Mouse (Mus musculus) heart, embryonic 13.5 days (tissue): ENCODE data around the gene Meis1. TPM values are rescaled to one million over a fixed set of nuclear protein-coding genes. Genes with fewer than 3 reads are reported as not detected.

Experiments used
- ATAC-seq: fragments of 200-750 bp; cut with Nextera tagmentation; 2 replicates; pipeline ENCODE4 v1.8.0; 2017; ENCODE audit warnings: moderate TSS enrichment; ENCODE audit not compliant: insufficient number of reproducible peaks, low FRiP score, low TSS enrichment; ENCODE audit errors: extremely low read depth
- H3K27ac ChIP-seq: fragments of 300-500 bp; sonication (generic); replicated peaks from 2 replicates; pipeline ENCODE4 v1.5.1; 2015; ENCODE audit warnings: moderate library complexity, mild to moderate bottlenecking, inconsistent platforms
- H3K27me3 ChIP-seq: fragments of 300-500 bp; sonication (generic); replicated peaks from 2 replicates; pipeline ENCODE4 v1.6.1; 2015; ENCODE audit warnings: mild to moderate bottlenecking, inconsistent platforms
- H3K36me3 ChIP-seq: fragments of 300-500 bp; sonication (generic); 2 replicates; pipeline ENCODE4 v1.6.1; 2015; ENCODE audit warnings: mild to moderate bottlenecking, inconsistent platforms
- H3K4me1 ChIP-seq: fragments of 300-500 bp; sonication (generic); 2 replicates; pipeline ENCODE4 v1.6.1; 2015; ENCODE audit warnings: inconsistent platforms
- H3K4me2 ChIP-seq: fragments of 300-500 bp; sonication (generic); 2 replicates; pipeline ENCODE4 v1.6.1; 2015; ENCODE audit warnings: inconsistent platforms, mild to moderate bottlenecking, moderate library complexity
- H3K4me3 ChIP-seq: fragments of 300-500 bp; sonication (generic); 2 replicates; pipeline ENCODE4 v1.5.1; 2015; ENCODE audit warnings: moderate library complexity, mild to moderate bottlenecking, inconsistent platforms
- H3K9ac ChIP-seq: fragments of 300-500 bp; sonication (generic); 2 replicates; pipeline ENCODE4 v1.6.1; 2015; ENCODE audit warnings: inconsistent platforms, mild to moderate bottlenecking, moderate library complexity
- H3K9me3 ChIP-seq: fragments of 300-500 bp; sonication (generic); 2 replicates; pipeline ENCODE4 v1.6.1; 2016; ENCODE audit warnings: inconsistent platforms
- WGBS: fragments of 180-500 bp; shearing (Covaris S2); methylation state at CpG from one replicate; pipeline ENCODE4 v1.1.7; 2015; ENCODE audit warnings: mixed read lengths; 5-methylcytosine and 5-hydroxymethylcytosine counted together
- polyA plus RNA-seq: library from polyadenylated mRNA; unstranded; fragments of >200 nt; fragmentation: Nextera tagmentation; extraction: Ambion mirVana; gene quantifications from 2 replicates; pipeline ENCODE4 v1.2.1, GENCODE M21; 2015

Gene Meis1
- polyA plus RNA-seq, 1 experiment from 2014 or later, result 65.4 TPM

DNA sequence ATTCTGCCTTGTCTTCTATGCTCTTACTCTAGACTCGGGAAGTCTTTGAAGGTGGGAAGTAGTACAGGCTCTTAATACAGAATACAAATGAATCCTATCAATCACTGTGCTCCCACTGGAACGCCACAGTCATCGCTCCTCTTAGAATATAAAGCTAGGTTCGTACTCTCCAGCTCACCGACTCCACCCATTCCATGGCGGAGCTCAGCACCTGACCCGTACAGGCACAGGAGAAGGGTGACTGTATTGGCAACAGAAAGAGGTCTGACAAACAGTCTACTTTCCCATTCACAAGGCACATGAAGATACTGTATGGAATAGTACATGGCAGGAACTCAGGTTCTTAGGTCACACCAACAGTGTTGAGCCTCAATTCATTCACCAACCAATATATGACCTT lies 35.5 kb downstream of the Meis1 start:
- WGBS, result 87% methylated on average over 7 of the region's 7 CpGs
- Histone ChIP-seq H3K4me2 (no peak overlapping the region), H3K4me3 (no peak overlapping the region), H3K36me3 (peaks cover 61% of the 10 kb centered on the region), H3K4me1 (peaks cover 76% of the 10 kb centered on the region), H3K9me3 (no peaks in the 10 kb centered on the region), H3K27me3 (no peaks in the 10 kb centered on the region), H3K27ac (peak overlapping the region; percentile 73), H3K9ac (no peak overlapping the region)
- no peak for ATAC-seq

DNA sequence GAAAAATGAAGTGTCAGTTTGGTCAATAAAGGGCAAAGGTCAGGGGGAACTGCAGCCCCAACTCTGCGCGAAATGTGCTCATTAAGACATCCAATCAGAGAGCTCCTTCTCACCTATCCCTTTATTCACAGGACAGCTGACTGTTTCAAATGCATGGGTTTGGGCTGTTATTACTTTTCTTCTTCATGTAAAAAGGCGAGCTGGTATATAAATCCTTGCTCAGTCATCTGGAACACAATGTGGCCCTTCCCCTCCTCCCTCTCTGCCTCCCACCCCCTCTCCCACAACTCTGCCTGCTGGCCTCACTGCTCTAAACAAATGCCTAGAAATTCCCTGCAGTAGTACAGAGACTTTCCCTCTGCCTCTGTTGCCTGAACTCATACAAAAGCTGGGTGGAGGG lies 36.5 kb downstream of the Meis1 start:
- Histone ChIP-seq H3K4me3 (no peak overlapping the region), H3K27ac (peak overlapping the region; percentile 73; the same call in 1 of the 2 replicates)

DNA sequence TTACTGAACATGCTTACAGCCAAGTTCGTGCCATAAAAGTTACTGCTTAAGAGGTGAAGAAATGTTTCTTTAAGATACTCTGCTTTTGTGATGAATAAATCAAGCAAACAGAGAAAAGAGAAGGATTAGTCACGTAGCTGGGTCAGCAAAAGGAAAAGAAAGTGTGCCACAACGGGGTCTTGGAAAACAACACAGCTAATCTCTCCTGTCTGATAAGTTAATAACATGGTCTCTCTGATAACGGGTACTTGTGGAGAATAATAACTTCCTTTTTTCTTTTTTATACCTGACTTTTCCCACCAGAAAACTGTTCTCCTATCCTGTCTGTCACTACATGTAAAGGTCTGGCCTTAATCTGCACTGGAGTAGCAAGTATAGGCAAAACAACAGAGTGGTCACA lies 37.4 kb downstream of the Meis1 start:
- H3K27me3 ChIP-seq, result no peaks in the 10 kb centered on the region
- peak overlapping the region; percentile 39; the same call in 1 of the 2 replicates for H3K27ac ChIP-seq
- H3K36me3 ChIP-seq, result peaks cover 49% of the 10 kb centered on the region
- 21% methylated on average over 4 of the region's 4 CpGs for WGBS
- H3K4me1 ChIP-seq, result peaks cover 68% of the 10 kb centered on the region
- no peak overlapping the region for H3K4me2 ChIP-seq
- H3K9me3 ChIP-seq, result no peaks in the 10 kb centered on the region
- ATAC-seq, result no peak
- no peak overlapping the region for H3K4me3 ChIP-seq
- peak overlapping the region; percentile 47; the same call in 1 of the 2 replicates for H3K9ac ChIP-seq

More for the DNA sequence above, 36.5 kb downstream of the Meis1 start:
- H3K27me3 ChIP-seq, result no peaks in the 10 kb centered on the region
- H3K4me2 ChIP-seq, result no peak overlapping the region
- no peak for ATAC-seq
- H3K9me3 ChIP-seq, result no peaks in the 10 kb centered on the region
- H3K36me3 ChIP-seq, result peaks cover 55% of the 10 kb centered on the region
- H3K9ac ChIP-seq, result peak overlapping the region; percentile 8; the same call in 1 of the 2 replicates
- 58% methylated on average over 3 of the region's 3 CpGs for WGBS
- H3K4me1 ChIP-seq, result peaks cover 75% of the 10 kb centered on the region

DNA sequence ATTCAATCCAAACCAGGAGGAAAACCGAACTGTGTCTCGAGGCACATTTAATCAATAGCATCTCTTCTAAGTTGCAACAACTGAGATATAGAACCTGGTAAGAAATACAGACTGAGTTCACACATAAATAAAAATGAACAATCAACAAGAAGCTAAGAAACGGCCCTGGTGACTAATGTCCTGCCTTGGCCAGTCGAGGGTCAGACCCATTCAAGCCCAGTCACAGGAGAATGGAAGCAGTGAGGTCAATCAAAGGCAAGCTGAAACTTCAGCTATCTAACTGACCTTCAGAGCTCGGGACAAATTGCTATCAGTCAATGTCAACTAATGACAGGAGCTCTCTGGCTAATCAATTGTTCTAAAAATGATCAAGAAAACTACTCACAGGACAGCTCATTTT lies 38.2 kb downstream of the Meis1 start:
- no peak overlapping the region for H3K9ac ChIP-seq
- WGBS, result 31% methylated on average over 5 of the region's 5 CpGs
- H3K27me3 ChIP-seq, result no peaks in the 10 kb centered on the region
- H3K36me3 ChIP-seq, result peaks cover 49% of the 10 kb centered on the region
- ATAC-seq, result no peak
- H3K4me2 ChIP-seq, result no peak overlapping the region
- no peaks in the 10 kb centered on the region for H3K9me3 ChIP-seq
- H3K27ac ChIP-seq, result 0 out of 2 replicates have a peak overlapping the region, but pooled peaks have one; percentile 9
- H3K4me3 ChIP-seq, result no peak overlapping the region
- H3K4me1 ChIP-seq, result peaks cover 73% of the 10 kb centered on the region

DNA sequence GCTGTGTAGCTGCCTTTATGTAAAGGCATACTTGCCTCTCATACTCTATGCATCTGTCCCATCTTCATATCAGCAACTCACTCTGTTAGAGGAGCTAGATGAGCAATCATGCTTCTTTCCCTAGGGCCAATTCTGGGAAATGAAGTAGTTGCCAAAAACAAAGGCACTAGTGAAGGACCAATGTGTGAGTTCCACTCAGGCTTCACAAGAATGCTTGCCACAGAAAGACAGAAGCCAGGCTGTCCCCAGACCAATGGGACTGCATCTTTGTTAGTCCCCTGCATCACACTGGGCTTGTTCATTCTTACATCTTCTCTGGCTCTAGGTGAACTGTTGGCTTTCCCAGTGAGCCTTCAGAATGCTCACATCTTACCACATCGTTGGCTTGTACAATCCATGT lies 43.7 kb downstream of the Meis1 start:
- whole genome bisulfite sequencing, result 81% methylated on average over 1 of the region's 1 CpGs
- Histone ChIP-seq H3K4me2 (no peak overlapping the region), H3K36me3 (peaks cover 29% of the 10 kb centered on the region), H3K9me3 (no peaks in the 10 kb centered on the region), H3K9ac (no peak overlapping the region), H3K4me3 (no peak overlapping the region), H3K27me3 (no peaks in the 10 kb centered on the region), H3K27ac (0 out of 2 replicates have a peak overlapping the region, but pooled peaks have one; percentile 16), H3K4me1 (peaks cover 72% of the 10 kb centered on the region)
- no peak for ATAC-seq

DNA sequence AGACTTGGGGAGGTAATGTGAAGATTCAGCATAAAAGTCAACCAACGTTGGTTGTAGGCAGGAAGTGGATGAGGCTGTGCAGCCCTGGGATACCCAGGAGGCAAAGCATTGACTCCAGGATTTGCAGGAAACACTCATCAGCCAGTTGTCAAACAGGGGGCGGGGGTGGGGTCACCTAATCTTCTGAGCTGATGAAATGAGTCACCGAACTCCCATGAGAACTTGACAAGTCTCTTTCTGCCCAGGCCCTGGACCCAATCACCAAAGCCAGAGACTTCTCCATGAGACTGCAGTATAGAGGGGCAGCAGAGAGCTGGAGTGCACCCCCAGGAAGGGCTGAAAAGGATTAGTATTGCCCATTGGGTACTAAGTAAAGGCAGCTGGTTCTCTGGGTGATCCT lies 45.0 kb downstream of the Meis1 start:
- Histone ChIP-seq H3K4me1 (peaks cover 76% of the 10 kb centered on the region), H3K4me2 (no peak overlapping the region), H3K4me3 (no peak overlapping the region), H3K27ac (peak overlapping the region; percentile 54), H3K9ac (no peak overlapping the region), H3K9me3 (no peaks in the 10 kb centered on the region), H3K36me3 (peaks cover 28% of the 10 kb centered on the region), H3K27me3 (no peaks in the 10 kb centered on the region)
- ATAC-seq, result no peak
- 8% methylated on average over 3 of the region's 3 CpGs for WGBS

DNA sequence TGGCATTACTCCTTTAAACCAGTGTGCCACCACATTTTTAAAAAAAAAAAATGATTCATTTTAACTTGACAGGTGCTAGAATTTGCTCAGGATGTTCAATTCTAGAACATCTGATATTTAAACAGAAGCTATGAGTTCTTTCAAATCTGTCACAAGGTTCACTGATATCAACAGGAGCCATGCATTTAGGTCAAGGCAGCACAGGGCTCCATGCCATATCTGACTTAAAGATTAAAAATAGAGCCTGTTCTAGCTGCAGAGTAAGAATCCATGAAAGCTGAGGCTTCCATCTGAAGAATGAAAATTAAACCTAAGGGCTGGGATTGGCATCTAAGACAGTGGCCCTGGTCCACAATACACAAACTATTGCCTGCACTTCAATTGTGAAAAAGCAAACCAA lies 45.8 kb downstream of the Meis1 start:
- peaks cover 70% of the 10 kb centered on the region for H3K4me1 ChIP-seq

DNA sequence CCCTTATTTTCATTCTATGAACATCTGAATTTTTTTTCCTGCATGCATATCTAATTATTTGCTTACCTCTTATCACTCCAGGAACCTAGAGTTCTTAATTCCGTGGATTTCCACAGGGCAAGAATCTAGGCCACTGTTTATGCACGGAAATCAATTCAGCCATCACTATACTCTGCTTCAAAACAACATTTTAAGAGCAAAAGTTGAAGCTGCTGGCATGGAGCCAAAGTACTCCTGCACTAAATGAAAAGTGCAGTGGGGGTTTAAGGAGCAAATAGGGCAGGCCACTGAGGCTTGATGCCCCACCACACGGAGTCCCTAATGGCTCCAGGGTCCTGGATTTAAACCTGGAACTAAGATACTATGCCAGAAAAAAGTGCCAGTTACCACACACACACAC lies 47.2 kb downstream of the Meis1 start:
- no peak for ATAC-seq
- Histone ChIP-seq H3K9ac (no peak overlapping the region), H3K27ac (peak overlapping the region; percentile 36; the same call in 1 of the 2 replicates), H3K4me2 (no peak overlapping the region), H3K27me3 (no peaks in the 10 kb centered on the region), H3K36me3 (peaks cover 30% of the 10 kb centered on the region), H3K9me3 (no peaks in the 10 kb centered on the region), H3K4me1 (peaks cover 68% of the 10 kb centered on the region), H3K4me3 (no peak overlapping the region)
- 30% methylated on average over 3 of the region's 3 CpGs for WGBS

More for the DNA sequence above, 45.8 kb downstream of the Meis1 start:
- Histone ChIP-seq H3K27ac (peak overlapping the region; percentile 58), H3K9ac (no peak overlapping the region), H3K27me3 (no peaks in the 10 kb centered on the region), H3K36me3 (peaks cover 35% of the 10 kb centered on the region), H3K4me2 (no peak overlapping the region), H3K9me3 (no peaks in the 10 kb centered on the region), H3K4me3 (no peak overlapping the region)
- no peak for ATAC-seq

DNA sequence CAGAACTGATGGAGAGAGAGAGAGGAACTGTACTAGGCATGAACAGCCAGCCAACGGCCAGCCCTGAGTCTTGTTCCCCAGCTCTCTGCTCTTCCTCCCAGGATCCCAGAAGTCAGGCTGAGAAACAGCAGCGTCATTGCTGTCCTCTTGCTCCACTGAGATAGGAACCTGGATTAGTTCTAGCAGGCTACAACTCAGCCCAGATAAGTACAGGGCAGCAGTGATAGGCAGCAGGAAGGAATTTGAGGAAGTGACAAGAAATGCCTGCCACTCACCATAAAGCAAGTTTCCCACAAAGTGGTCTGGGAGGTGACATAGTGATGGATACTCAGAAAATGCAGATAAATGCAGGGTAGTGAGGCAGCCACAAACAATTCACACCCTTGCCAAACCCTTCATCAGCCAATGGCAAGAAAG lies 48.9 kb downstream of the Meis1 start:
- H3K4me2 ChIP-seq, result peak overlapping the region; percentile 26
- H3K4me1 ChIP-seq, result peaks cover 70% of the 10 kb centered on the region
- no peaks in the 10 kb centered on the region for H3K9me3 ChIP-seq
- H3K4me3 ChIP-seq, result no peak overlapping the region
- peak overlapping the region; percentile 17; the same call in 1 of the 2 replicates for H3K9ac ChIP-seq
- WGBS, result 13% methylated on average over 2 of the region's 2 CpGs
- H3K27me3 ChIP-seq, result no peaks in the 10 kb centered on the region
- peak overlapping the region; percentile 82 for H3K27ac ChIP-seq
- ATAC-seq, result no peak
- H3K36me3 ChIP-seq, result peaks cover 17% of the 10 kb centered on the region

DNA sequence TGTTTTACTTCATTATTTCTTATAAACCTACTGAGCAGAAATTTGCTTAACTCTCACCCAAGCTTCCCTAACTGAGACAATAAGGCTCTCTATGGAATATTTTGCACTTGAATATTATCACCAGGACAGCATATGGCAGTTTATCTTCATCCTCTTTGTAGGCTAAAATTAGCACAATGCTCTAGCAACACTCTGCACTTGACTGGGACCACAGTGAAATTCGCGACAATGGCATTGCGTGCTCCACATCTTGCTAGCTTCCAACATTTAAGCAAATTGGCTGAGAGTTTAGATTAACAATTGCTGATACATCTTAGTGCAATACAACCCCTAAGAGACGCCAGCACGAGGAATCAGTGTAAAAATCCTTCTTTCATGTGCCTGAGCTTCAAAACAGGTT lies 54.4 kb downstream of the Meis1 start:
- WGBS, result 18% methylated on average over 5 of the region's 5 CpGs
- H3K4me2 ChIP-seq, result peak overlapping the region; percentile 62
- peak overlapping the region; percentile 73 for H3K9ac ChIP-seq
- H3K4me3 ChIP-seq, result 0 out of 2 replicates have a peak overlapping the region, but pooled peaks have one; percentile 8
- H3K36me3 ChIP-seq, result peaks cover 12% of the 10 kb centered on the region
- peak overlapping the region; percentile 89 for H3K27ac ChIP-seq
- H3K27me3 ChIP-seq, result no peaks in the 10 kb centered on the region
- no peaks in the 10 kb centered on the region for H3K9me3 ChIP-seq
- ATAC-seq, result no peak
- peaks cover 73% of the 10 kb centered on the region for H3K4me1 ChIP-seq

DNA sequence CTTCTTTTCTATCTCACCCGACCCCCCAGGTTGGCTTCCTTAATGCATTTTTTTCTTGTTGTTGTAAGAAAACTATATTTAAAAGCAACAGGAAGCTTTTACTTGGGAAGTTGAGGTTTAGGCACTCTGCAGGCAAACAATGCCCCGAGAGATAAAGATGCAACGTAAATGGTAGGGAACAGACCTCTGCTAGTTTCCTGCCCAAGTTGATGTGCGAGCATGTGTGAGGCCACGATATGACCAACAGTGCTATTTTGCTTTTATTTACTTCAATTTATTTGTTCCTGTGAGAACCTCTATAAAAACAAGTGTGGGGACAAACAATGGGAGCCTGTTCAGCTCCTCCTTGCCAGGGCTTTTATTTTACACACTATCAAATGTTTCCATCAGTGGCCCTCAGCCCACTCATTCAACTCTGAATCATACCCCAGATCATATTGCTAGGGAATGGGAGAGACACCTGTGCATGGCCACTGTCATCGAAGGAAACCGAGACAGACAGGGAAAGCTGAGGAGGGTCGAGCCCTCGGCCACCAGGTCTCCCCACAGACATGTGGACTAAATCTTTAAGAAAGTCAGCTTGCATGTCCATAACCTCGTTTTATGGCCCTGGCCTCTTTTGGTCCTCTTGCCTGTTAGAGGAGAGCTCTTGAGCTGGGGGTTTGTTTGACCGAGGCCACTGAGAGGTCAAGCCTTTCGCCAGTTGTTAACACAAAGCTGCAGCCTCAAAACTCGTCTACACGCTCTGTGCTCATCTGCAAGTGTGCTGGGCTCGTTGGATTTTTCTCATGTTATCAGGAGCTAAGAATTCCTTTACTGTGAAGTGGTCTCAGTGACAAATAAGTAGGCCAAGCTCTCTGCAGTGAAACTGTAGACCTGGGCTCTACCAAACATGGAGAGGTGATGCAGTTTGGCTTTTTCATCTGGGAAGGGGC lies 55.3 kb downstream of the Meis1 start:
- no peak overlapping the region for H3K4me3 ChIP-seq
- 22% methylated on average over 15 of the region's 15 CpGs for WGBS

More for the DNA sequence above, 55.3 kb downstream of the Meis1 start:
- Histone ChIP-seq H3K27ac (peak overlapping the region; percentile 89), H3K9me3 (no peaks in the 10 kb centered on the region), H3K4me2 (peak overlapping the region; percentile 42), H3K36me3 (peaks cover 7% of the 10 kb centered on the region; the same call in 1 of the 2 replicates), H3K9ac (peak overlapping the region; percentile 71), H3K4me1 (peaks cover 74% of the 10 kb centered on the region), H3K27me3 (no peaks in the 10 kb centered on the region)
- peak; percentile 54; the same call in 1 of the 2 replicates for ATAC-seq
